Mouse (Mus musculus) lung, postnatal 36 days (tissue): ENCODE results near the gene Olfr1116.
"Not testable (repeated sequence)": the region's sequence is repeated elsewhere in the genome, so short reads cannot be mapped to it uniquely, and the experiment has no call there.

Experiments used
- DNase-seq: peaks from one replicate; pipeline ENCODE4 v3.0.0; 2022; ENCODE audit warnings: mixed read lengths

Olfr1116 gene

GRCm38 (mm10) chr2:87267234-87267633 is at the start of gene Olfr1116:
Gene Olfr1116, plus strand, starts transcription at chr2:87267534.
- no peak for DNase-seq

DNA sequence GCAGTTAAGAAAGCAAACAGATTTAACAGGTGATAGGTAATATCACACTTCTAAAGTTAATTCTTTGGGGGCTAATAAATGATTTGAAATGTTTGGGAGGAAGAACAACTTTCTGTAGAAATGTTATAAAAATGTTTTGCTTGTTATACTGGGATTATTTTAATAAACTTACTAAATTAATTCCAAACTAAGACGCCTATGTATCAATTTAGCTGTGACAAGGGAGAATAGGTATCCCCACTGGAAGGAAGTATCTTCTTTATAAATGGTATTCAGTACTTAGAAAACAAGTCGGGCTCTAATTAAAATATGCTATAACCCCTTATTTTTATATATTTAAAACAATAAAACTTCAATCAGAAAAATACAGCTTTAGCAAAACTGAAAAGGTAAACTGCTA is 19.6 kb upstream of the Olfr1116 start, which contains the start of gene Olfr1115:
Gene Olfr1115, plus strand, starts transcription at position 301 of the 400 bp plus-strand sequence.
- no peak for DNase-seq

DNA sequence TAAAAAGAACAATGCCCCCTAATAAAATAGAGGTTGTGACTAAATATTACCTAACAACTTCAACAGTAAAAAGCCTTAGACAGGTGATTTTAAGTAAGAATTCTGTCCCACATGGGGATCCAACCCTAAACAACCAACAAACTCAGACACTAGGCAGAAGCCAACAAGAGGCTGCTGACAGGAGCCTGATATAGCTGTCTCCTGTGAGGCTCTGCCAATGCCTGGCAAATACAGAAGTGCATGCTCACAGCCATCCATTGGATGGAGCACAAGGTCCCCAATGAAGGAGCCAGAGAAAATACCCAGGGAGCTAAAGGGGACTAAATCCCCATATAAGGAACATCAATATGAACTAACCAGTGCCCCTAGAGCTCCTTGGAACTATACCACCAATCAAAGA is 26.6 kb downstream of the Olfr1116 start:
- DNase-seq: not testable (repeated sequence)

GRCm38 (mm10) chr2:87307281-87307680 is 39.9 kb downstream of the Olfr1116 start, which contains the start of gene Olfr1118:
Gene Olfr1118, plus strand, starts transcription at chr2:87307581.
- DNase-seq: no peak
